Mouse (Mus musculus): ENCODE measurements around the gene Art4.
A peak's percentile ranks its signal among the peaks of the same experiment; 100 is the strongest.

The Art4 gene

DNA sequence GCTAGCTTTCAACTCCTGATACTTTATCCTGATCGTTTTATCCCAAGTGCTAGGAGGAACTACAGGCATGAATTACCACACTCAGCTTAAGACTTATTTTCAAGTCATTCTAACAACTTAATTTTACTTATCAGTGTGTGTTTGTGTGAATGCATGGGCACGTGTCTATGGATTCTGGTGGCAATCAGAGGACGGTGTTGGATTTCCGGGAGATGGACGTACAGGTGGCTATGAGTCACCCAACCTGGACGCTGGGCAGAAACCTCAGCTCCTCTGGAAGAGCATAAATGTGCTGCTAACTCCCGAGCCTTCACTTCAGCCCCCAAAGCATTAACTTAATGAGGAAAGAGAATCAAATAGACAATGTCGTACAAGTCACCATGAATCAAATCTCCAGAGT lies 32.5 kb downstream of the Art4 start:
- DNase-seq = no peak

DNA sequence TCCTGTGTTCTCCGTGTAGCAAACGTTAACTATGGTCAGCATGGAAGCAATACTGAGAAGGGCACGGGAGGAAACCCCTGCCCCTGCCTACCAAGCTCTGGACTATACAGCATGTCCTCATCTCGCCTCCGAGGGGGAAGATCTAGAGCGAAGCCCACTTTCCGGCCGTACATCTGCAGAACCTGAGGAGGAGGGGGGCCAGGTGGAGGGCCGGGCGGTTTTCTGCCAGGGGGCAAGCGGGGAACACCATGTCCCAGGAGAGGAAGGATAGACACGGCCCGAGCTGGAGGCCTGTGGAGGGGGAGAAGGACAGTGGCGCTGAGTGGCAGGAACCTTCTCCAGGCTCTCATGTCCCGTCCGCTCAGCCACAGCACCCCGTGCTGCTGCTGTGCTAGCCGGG lies 36.4 kb downstream of the Art4 start:
- DNase-seq = no peak

DNA sequence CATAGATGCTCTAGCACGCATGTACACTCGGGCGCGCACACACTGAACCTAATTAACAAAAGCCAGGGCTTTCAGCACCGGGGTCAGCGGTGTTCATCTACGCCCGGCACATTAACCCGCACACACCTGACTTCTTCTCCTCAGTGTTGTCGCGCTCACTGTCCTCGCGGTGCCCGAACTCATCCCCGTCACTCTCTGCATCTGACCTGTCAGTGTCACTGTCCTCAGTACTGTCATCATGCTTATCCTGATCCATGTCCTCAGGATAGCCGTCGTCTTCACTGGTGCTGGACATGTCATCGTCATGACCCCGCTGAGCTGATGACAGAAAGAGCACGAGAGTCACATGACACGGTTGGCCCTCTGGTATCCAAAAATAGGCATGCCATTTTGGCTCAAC lies 37.2 kb downstream of the Art4 start:
- no peak for DNase-seq

- DNase-seq = no peak
These were observed 40.0 kb downstream of the Art4 start for GRCm38 (mm10) chr6:136817549-136817948.

- DNase-seq = no peak
These were observed 40.7 kb downstream of the Art4 start for GRCm38 (mm10) chr6:136816826-136817225.

GRCm38 (mm10) chr6:136815381-136815780 lies 42.2 kb downstream of the Art4 start:
- DNase-seq = no peak

DNA sequence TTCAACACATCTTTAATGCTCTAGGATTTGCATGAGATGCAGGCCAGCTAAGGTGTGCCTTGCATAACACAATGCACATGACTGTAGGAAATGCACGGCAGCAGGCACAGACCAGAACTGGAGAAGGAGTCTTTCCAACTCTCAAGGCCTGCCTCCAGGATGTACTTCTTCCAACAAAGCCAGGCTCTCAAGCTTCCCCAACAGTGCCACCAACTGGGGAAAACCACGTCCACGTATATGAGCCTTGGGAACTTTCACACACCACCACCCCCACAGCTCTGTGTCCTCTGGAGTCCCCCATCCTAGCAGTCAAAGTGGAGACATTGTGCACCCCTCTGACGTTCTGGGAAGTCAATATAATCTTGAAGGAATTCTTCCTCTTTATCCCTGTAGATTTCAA lies 44.4 kb downstream of the Art4 start:
- peak in 1 of 2 experiments; percentile 26 for DNase-seq

- DNase-seq = no peak
These were observed 46.3 kb downstream of the Art4 start for GRCm38 (mm10) chr6:136811196-136811595.

DNA sequence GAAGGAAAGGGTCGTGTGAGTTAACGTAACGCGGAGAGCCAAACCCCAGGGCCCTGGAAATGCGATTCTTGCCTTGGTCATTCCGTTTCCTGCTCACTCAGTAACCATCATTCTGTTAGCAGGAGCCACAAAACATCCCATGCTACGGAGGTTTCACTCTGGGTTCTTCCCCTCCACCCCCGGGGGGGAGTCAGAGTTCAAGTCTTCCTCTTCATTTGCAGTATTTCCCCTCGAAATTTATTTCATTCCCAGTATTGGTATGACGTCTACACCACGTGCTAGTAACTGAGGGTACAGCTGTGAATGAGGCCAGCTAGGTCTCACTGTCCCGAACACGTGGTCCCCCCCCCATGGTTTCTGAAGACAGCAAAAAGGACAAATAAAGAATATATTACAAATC lies 47.9 kb downstream of the Art4 start:
- no peak for DNase-seq

DNA sequence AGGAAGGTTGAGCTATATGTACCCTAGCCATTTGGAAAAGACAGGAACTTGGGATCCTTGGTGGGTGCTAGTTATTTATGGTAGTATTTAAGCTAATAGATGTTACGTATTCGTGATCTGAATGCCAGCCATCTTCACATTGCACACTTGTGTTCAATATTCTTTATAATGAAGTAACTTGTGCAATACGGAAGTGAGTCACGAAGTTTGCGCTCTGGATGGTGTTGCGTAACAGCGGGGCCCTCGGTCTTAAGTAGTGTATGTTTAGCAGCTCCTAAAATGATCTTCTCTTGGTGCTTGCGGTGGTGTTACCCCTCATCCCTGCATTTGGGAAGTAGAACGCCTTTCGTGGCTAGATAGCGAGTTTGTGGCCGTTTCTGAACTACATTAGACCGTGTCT lies 48.5 kb downstream of the Art4 start:
- DNase-seq = no peak

- peak in 1 of 2 experiments; percentile 53 for DNase-seq
These were observed 48.9 kb downstream of the Art4 start for GRCm38 (mm10) chr6:136808631-136809046.

DNA sequence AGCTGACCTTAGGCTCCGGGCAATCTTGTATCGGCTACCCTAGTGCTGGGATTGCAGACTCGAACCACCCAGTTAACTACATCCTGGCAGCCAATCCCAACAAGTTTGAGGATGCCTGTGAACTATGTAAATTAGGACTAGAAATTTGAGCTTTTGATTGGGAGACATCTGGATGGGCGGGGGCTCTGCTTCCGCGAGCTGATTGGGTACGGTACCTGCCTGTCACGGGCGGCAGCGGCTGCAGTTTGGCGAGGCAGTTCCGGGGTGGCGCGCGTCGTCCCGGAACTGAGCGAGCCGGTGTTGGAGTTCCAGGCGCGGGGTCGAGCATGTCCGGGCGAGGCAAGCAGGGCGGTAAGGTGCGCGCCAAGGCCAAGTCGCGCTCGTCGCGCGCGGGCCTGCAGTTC lies 49.5 kb downstream of the Art4 start, which contains the start of gene H2afj:
Gene H2afj (plus strand): TSS at position 231 of the 404 bp plus-strand sequence.
- peak; percentile 99 for DNase-seq

DNA sequence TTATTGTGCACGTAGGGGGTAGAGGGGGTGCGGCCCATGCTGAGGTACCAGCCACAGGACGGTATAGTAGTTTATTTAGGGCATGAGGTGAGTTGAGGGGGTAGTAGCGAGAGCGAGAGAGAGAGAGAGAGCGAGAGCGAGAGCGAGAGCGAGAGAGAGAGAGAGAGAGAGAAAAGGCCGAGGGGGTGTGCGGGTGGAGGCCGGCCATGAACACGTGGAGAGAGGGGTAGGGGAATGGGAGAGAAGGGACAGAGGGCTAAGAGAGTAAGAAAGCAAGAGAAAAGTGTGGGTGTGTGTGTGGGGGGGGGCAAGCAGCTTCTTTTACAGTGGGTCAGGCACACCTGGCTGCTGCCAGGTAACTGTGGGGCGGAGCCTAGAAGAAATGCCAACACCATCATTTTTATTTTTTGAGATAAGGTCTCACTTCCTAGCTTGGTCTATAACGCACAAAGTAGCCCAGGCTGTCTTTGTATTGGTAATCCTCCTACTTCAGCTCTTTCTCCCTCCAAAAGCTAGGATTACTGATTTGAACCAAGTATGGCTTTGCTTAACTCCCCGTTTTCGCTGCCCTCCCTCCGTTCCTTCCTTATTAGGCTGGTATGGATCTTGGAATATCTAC lies 50.0 kb downstream of the Art4 start:
- no peak for DNase-seq

GRCm38 (mm10) chr6:136806819-136807218 lies 50.7 kb downstream of the Art4 start:
- no peak for DNase-seq

- DNase-seq = no peak
These were observed 52.1 kb downstream of the Art4 start for GRCm38 (mm10) chr6:136805409-136805775.

DNA sequence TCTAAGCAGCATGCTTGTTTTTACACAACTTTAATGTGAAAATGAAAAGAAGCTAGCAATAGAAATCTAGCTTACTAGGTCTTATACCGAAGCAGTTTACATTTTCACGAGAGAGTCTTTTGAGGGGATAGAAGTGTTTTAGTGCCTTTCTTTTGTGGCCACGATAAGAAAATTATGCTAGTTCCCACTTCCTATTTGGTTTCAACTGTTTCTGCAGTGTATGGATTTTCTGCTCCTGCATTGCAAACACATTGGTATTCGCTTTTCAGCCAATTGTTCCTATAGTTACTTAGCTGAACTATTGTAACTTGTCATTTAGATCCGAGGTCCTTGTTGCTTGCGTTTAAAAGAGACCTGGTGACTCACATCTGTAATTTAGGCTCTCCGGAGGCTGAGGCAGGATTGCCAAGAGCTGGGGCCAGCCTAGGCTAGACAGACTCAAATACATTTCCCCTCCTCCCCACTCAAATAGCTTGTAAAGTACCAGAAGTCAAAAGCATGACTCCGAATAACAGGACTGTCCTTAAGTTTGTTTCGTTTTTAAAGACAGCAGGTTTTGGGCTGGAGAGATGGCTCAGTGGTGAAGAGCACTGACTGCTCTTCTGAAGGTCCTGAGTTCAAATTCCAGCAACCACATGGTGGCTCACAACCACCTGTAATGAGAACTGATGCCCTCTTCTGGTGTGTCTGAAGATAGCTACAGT lies 52.7 kb downstream of the Art4 start:
- DNase-seq = no peak

DNA sequence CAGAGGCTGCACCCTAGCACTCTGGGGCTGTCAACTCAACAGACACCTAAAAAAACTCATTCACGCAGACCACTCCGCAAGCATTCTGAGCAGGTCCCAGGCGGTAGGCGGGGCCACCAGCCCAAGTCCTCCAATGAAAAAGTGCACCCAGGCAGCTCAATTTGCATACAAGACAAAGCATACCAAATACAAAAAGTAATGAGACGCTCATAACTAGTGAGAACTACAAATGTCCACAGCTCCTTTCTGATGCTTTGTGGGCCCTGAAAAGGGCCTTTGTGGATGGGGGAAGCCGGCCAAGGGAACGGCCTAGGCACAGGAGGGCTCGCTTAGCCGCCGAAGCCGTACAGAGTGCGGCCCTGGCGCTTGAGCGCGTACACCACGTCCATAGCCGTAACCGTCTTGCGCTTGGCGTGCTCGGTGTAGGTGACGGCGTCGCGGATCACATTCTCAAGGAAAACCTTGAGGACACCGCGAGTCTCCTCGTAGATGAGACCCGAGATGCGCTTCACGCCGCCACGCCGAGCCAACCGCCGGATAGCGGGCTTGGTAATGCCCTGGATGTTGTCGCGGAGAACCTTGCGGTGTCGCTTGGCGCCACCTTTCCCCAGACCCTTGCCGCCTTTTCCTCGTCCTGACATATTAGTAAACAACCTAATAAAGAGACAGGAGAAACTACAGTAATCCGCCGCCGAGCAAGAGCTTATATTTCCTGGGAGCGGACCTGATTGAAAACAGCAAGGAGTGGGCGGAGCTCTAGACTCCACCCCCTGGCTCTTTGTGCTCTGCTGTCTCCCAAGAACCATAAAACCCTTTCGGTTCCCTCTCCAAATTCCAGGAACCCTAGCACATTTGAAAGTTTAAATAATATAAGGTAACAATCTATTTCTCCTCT lies 53.5 kb downstream of the Art4 start, which contains the start of gene Hist4h4:
Gene Hist4h4 (minus strand): TSS at position 677 of the 895 bp plus-strand sequence.
- DNase-seq = peak; percentile 98 to 99

DNA sequence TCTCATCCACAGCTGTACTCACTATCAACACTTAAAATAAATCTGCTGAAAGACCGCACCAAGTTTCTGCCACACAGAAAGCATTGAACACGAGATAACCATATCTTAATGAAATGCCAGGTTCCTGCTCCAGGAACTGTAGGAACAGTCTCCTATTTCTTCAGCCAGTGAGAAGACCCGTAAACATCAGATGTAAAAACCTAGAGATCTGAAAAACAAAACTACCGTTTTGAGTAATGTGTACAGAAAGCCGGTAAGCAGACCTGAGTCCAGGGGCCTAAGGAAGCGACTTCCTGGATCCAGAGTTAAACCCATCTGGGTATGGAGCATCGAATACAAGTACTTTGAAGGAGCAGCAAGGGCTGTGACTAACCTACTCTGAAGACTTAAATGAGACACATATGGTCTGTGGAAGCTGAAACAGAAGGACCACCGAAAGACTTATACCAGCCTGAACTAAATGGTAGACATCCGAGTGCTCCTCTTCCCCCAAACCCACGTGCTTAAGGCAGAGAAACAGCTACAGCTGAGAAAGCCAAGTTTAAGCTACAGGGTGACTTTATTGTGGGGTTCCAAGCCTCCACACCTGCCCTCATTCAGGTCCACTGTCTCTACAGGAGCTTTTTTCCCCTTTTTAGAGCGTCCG lies 54.3 kb downstream of the Art4 start:
- DNase-seq = no peak

- DNase-seq = no peak
These were observed 56.3 kb downstream of the Art4 start for GRCm38 (mm10) chr6:136801274-136801673.

DNA sequence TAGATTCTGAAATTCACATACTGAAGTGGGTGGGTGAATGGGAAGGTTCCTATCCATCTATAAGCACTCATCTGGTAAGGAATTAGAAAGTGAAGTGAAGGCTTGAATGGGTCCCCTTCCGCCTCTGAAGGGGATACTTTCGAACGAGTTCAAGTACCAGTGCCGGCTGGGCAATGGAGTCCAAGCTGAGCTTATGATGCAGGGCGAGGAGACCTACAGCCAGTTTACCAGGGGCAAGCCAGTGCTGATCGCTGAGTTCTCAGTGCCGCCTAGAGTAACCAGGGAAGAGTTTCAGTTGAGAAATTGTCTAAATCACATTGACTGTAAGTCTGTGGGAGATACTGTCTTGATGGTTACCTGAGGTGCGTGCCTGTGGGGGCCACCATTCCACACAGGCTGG lies 56.8 kb downstream of the Art4 start:
- no peak for DNase-seq

All from cerebellum, postnatal 10 days (tissue).